Mouse (Mus musculus) G1E-ER4 (cell line): Measurements from ENCODE around the gene Smpd1. TPM values are rescaled to one million over a fixed set of nuclear protein-coding genes. Genes with fewer than 3 reads are reported as not detected.

Experiments used
- GATA1 ChIP-seq: IDR thresholded peaks from one replicate; pipeline ENCODE4 v1.8.0; 2012; ENCODE audit warnings: low read length, inconsistent platforms
- polyA plus RNA-seq: library from polyadenylated mRNA; stranded (reverse); fragments of >175 nt; gene quantifications from 2 replicates; pipeline ENCODE4 v1.2.3, GENCODE M21; 2012

The Smpd1 gene
- 21.0 and 24.4 TPM in 2 replicates for polyA plus RNA-seq

GRCm38 (mm10) chr7:105554212-105554942 is at the start of gene Smpd1:
Gene Smpd1, plus strand, starts transcription at chr7:105554360.
- no peak for TF ChIP-seq GATA1

DNA sequence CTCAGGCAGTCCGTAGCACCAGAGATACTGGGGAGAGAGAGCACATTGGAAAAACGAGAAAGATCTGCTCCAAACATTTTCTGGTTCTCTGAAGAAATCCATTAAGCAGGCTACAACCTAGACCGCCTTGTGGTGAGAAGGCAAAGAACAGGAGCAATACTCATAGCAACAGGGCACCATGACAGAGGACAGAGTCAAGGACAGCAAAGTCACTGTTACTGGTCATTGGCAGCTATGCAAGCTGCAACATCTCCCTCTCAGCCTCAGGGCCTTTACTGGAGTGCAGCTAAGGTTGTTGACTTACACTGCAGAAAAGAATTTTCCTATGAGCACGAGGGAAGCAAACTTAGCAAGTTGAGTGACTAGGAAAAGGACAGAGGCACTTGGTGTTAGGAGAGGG is 46.9 kb upstream of the Smpd1 start:
- TF ChIP-seq GATA1, result no peak

DNA sequence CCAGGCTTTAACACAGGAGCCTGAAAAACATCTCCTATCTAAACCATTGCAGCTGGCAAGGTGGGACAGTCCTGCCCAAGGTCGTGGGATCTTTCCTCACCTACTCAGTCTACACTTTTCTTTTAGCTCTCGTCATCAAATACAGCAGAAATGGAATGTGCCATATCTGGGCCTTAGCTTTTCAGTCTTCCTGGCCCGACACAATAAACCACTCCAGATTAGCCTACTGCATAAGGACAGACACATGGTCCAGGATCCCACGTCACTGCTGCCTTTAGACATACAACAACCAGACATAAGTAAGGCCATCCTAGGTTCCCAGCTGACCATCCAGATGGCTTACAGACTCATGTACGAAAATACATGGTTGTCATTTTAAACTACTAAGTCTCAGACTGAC is 44.0 kb upstream of the Smpd1 start:
- TF ChIP-seq GATA1, result no peak

GRCm38 (mm10) chr7:105513845-105514291 is 40.3 kb upstream of the Smpd1 start:
- TF ChIP-seq GATA1, result no peak

GRCm38 (mm10) chr7:105514561-105514960 is 39.6 kb upstream of the Smpd1 start:
- no peak for TF ChIP-seq GATA1

GRCm38 (mm10) chr7:105515178-105515577 is 39.0 kb upstream of the Smpd1 start:
- no peak for TF ChIP-seq GATA1

DNA sequence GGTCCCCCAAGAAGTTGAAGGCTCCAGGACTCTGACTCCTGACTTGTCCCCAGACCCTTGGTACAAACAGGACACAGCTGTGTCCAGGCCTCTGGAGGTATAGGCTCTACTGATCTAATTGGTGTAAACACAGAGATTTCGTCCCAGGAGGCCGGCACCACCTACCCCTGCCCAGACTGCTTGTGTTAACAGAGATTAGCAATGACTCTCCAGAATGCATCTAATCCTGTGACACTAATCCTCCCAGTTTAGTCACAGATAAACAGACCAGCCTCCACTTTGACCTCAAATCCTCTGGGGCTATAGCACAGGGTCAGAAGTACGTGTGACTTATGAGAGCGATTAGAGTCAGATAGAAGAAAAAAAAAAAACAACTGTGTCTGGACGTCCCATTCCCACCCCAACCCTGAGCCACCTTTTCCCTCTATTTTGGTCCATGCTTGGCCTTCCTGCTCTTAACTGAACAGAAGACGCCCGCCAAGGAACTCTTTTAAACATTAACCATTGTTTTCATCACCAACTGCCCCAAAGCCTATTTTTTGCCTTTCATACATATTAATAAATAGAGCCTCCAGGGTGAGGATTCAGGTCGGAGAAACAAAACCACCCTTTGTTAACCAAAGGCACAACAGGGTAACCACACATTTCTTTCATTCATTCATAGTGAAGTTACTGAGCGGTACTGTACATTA is 37.3 kb upstream of the Smpd1 start:
- TF ChIP-seq GATA1, result no peak

DNA sequence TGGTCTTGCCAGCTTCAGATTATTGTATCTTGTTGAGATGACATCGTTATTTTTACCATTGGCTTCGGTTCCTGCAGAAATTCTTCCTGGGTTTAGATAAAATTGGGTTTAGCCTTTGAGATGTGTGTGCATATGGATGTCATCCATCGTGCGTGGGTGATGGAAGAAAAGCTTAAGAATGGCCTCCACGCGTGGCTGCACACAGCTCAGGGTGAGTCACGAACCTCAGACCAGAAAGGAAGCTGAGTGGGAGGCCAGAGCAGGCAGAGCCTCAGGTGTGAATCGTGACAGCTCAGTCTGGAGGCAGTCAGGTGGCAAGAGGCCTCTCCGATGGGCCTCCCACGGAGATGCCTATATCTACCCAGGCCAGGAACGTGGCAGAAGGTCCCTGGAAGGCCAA is 34.8 kb upstream of the Smpd1 start:
- TF ChIP-seq GATA1, result no peak

DNA sequence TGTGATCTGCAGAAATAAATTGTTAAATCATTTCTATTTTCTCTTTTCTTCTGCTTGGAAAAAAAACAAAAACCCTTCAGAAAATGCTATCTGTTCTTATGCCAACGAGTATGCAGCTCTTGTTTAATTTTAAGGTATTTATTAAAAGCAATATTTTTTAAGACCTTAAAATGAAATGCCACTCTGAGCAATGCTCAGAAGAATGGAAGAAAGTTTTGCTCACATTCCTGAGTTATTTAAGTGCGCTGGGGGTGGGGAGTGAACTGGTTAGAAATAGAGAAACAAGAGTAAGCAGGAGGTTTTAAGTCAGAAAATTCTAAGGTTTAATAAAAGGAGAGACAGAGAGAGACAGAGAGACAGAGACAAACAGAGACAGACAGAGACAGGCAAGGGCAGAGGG is 34.4 kb upstream of the Smpd1 start:
- TF ChIP-seq GATA1, result no peak

- TF ChIP-seq GATA1, result no peak
These were observed 34.0 kb upstream of the Smpd1 start for GRCm38 (mm10) chr7:105520201-105520600.

DNA sequence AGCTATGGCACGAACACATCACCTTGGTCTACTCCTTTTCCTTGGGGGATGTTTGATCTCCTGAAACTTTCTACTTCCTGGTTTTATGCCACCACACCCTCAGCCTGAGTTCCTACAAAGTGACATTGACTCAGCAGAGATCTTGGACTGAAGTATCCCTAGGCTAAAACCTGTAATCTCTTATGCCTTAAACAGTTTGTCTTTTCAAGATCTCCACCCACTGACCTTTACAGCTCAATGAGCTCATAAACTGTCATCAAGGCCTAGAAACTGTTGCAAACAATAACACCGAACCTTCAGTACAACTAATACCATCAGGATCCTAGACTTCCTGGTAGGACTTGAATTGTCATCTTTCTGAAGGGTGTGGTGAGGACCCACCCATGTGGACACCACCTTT is 29.9 kb upstream of the Smpd1 start:
- no peak for TF ChIP-seq GATA1

DNA sequence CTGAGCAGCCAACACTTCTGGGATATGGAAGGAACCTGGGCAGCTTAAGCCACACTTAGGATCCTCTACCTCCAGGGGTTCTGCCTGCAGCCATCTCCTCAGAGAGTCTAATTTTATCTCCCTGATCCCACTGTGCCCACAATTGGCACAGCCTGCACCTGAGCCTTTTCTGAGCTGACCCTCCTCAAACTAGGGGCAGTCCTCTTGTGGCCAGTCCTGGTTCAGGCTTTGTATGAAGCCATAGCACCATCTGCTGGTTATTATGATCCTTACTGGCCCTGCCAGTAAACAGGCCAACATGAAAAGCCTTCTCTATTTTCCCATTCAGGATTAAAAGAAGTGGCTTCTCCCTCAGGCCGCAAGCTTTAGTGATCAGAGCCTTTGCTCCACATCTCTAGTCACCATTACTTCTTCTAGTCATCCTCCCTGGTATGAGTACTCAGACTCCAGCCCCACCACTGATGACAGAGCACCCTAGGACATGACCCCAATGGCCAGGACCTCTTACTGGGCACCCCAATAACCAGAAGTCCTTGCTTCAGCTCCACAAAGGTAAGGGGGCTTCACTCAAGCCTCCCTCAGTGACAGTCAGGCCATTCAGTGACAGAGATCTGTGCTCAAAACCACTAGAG is 26.7 kb upstream of the Smpd1 start:
- TF ChIP-seq GATA1, result no peak

- TF ChIP-seq GATA1, result no peak
These were observed 26.1 kb upstream of the Smpd1 start for GRCm38 (mm10) chr7:105528094-105528493.

DNA sequence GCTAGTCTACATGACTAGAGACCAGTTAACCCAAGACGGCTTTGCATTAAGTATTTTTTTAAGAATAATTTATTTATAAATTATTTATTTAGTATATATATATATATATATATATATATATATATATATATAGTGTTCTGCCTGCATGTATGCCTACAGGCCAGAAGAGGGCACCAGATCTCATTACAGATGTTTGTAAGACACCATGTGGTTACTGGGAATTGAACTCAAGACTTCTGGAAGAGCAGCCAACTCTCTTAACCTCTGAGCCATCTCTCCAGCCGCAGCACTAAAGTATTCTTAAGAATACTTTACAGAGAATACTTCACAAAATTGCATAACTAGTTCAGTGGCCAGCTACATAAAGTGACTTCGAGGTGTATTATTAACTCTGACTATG is 20.0 kb upstream of the Smpd1 start:
- no peak for TF ChIP-seq GATA1

- no peak for TF ChIP-seq GATA1
These were observed 8.2 kb upstream of the Smpd1 start for GRCm38 (mm10) chr7:105545986-105546385.

GRCm38 (mm10) chr7:105547970-105548369 is 6.2 kb upstream of the Smpd1 start:
- no peak for TF ChIP-seq GATA1

DNA sequence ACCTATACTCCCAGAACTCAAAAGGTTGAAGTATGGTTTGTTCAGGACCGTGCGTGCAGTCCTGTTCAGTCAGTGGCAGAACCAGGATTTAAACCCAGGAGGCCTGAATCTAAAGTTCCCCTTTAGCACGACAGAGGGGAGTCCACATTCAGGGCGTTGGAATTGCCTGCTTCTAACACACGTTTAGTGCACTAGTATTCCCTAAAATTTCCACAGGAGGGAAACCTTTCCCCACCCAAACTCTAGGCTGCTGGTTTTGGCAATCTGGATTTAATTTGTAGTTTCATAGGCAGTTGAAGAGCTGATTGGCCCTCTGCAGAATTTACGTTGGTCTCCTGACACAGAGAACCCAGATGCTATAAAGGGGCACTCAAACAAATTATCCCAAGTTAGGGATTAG is 5.1 kb upstream of the Smpd1 start:
- TF ChIP-seq GATA1, result no peak
